Comparison of ENCODE assay signal across 25 mouse cellular contexts in the genomic region with DNA sequence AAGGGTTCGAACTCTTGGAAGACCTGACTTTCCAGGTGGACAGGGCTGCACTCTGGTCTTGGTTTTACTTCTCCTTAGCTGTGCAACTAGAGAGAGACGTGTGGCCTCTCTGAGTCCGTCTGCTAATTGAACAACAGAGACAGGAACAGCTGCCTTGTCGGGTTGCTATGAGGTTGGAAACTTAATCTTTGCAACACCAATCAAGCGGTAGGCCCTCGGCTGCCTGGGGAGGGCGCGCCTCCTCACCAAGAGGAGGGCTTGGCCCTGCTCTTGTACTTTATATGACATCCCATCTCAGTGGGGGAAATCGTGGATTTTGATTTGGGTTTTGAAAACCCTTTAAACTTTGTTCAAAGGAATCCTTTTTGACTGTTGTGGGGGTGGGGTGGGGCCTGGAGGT. TPM values are rescaled to one million over a fixed set of nuclear protein-coding genes. Genes with fewer than 3 reads are reported as not detected.
"Had no signal": no experiment of that assay in that cellular context is flagged by ENCODE, and none has a peak within 500 bp of the region (broad histone marks: within the 10 kb centered on the region; RNA-seq: fewer than 3 reads in every experiment).

No protein-coding gene starts in this region.

- H3K36me3 ChIP-seq: liver, embryonic 13.5 days had no signal

- H3K27ac ChIP-seq: left cerebral cortex, adult 2 months; liver, embryonic 13.5 days; neural tube, embryonic 12.5 days; neural tube, embryonic 15.5 days had no signal

- H3K4me1 ChIP-seq: liver, embryonic 13.5 days; neural tube, embryonic 12.5 days had no signal

- H3K4me3 ChIP-seq: left cerebral cortex, adult 2 months; liver, embryonic 13.5 days; neural tube, embryonic 12.5 days; neural tube, embryonic 15.5 days had no signal

- H3K9me3 ChIP-seq: liver, embryonic 13.5 days; neural tube, embryonic 12.5 days; neural tube, embryonic 15.5 days had no signal

- H3K9ac ChIP-seq: liver, embryonic 13.5 days; neural tube, embryonic 12.5 days; neural tube, embryonic 15.5 days had no signal

- ATAC-seq: intestine, postnatal 0 days had no signal

- H3K4me2 ChIP-seq: liver, embryonic 13.5 days; midbrain, embryonic 11.5 days; neural tube, embryonic 12.5 days; neural tube, embryonic 15.5 days had no signal

- H3K27me3 ChIP-seq: liver, embryonic 13.5 days; neural tube, embryonic 12.5 days; neural tube, embryonic 15.5 days had no signal

- DNase-seq: kidney, adult 2 months; kidney, postnatal 10 days; kidney, postnatal 36 days; layer of hippocampus, postnatal 36 days; liver, embryonic 13.5 days; lung, adult 2 months; lung, postnatal 14 days; lung, postnatal 4 days; midbrain, embryonic 14.5 days; retina, postnatal 1 day; right cerebral cortex, postnatal 25 days; thymus, adult 18-20 months; thymus, postnatal 14 days; thymus, postnatal 4 days had no signal

RNA-seq across cellular contexts. Expression of gene Cacng2, which starts 42.1 kb away (rescaled TPM):
- polyA plus RNA-seq: kidney, embryonic 14.5 days; limb, embryonic 11.5 days; liver, adult 2 months; liver, embryonic 13.5 days; liver, embryonic 16.5 days; lung, adult 2 months; lung, embryonic 16.5 days had no signal

RNA-seq across cellular contexts. Expression of gene Pvalb, which starts 44.3 kb away (rescaled TPM):
- polyA plus RNA-seq: intestine, postnatal 0 days; kidney, embryonic 14.5 days; liver, adult 2 months; liver, embryonic 13.5 days; liver, embryonic 16.5 days; midbrain, embryonic 11.5 days; testis, adult 2 months had no signal
